Mouse (Mus musculus): ENCODE measurements around the gene Znhit2.
"Not testable (repeated sequence)": the region's sequence is repeated elsewhere in the genome, so short reads cannot be mapped to it uniquely, and the experiment has no call there.

Znhit2 gene

GRCm38 (mm10) chr19:6061021-6061533 is at the start of gene Znhit2:
Znhit2 (plus strand) TSS chr19:6061192.
- peak; percentile 94 for DNase-seq (ENCODE audit: low spot score)

DNA sequence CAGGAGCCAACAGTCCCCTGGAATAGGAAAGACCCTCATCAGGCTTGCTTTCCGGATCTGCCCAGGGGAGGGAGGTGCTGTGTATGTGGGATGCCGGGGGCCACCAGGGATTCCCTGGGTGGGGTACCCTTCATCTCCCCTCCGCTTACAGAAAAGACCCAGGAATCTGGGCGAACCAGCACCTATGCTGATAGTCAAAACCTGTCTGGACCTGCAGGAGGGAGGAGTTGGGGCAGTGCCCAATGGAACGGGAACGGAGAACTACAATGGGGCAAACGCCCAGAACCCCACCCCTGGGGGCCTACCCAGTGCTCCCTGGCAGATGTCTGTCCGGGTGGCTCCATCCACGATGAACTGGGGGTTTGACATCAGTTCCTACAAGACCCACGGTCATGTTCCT is 47.3 kb upstream of the Znhit2 start:
- no peak for DNase-seq (ENCODE audit: low spot score)

DNA sequence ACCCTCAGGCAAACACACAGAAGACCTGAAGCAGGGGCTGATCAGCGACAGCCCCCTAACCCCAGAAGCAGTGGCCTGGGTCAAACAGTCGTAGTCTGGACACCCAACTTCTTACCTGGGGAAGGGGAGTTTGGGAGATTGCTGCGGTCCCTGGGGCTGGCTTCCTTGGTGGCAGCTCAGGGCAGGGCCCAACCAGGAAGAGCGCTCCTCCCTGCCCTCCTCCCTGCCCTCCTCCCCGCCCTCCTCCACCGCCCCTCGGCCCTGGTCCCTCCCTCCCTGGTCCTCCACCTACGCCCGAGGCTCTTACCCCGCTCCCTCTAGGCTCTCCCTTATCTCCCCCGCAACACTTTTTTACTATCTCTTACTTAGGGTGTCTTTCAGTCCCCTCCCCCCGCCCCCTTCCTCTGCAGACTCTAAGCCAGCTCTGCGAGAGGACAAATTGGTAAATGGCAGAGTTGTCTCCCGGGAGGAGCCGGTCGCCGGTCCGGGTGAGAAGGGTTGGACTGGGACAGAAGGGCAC is 45.9 kb upstream of the Znhit2 start:
- DNase-seq (ENCODE audit: low spot score), result peak; percentile 66

- DNase-seq (ENCODE audit: low spot score), result peak; percentile 82
These were observed 45.3 kb upstream of the Znhit2 start, which contains the start of gene Capn1 for GRCm38 (mm10) chr19:6015511-6016315. Capn1 (minus strand) TSS chr19:6015897.

- no peak for DNase-seq (ENCODE audit: low spot score)
These were observed 44.5 kb upstream of the Znhit2 start for GRCm38 (mm10) chr19:6016532-6016931.

DNA sequence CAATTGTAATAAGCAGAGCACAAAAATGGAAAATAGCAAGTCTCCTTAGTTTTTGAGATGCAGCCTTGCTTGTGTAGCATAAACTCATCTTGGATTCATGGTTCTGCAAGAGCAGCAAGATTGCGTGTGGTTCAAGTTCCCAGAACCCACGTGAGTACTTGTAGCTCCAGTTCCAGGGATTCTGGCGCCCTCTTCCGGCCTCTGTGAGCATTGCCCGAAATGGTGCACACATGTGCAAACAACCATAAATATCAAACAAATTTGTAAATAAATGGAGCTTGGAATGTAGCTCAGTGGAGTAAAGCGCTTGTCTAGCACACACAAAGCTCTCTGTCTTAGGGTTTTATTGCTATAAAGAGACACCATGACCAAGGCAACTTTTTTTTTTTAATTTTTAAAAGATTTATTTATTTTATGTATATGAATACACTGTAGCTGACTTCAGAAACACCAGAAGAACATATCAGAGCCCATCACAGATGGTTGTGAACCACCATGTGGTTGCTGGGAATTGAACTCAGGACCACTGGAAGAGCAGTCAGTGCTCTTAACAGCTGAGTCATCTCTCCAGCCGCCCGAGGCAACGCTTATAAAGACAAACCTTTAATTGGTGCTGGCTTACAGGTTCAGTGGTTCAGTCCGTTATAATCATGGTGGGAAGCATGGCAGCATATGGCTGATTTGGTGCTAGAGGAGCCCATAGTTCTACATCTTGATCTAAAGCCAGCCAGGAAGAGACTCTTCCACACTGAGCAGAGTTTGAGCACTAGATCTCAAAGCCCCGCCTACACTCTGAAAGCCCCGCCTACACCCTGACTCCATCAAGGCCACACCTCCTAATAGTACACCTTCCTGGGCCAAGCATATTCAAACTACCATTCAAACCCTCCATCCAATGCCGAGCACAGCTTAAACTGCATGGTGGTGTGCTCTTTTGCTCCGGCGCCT is 42.6 kb upstream of the Znhit2 start:
- DNase-seq (ENCODE audit: low spot score), result peak; percentile 93

DNA sequence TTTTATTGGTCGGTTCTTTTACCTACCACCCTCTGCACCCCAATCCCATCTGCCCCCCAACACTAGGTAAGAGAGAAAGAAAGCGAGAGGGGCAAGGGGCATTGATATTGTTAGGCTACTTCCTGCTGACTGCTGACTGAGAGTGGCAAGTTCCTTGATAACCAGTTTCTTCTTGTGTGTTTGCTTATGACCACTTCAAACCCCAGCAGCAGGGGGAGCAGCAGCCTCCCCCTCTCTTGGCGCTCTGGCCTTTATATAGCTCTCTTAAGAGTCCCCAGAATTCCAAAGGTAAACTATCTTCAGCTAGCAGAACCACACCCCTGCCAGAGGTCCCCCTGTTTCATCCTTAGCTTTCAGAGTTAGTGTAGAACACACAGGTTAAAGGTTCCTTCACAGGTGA is 40.7 kb upstream of the Znhit2 start:
- no peak for DNase-seq (ENCODE audit: low spot score)

DNA sequence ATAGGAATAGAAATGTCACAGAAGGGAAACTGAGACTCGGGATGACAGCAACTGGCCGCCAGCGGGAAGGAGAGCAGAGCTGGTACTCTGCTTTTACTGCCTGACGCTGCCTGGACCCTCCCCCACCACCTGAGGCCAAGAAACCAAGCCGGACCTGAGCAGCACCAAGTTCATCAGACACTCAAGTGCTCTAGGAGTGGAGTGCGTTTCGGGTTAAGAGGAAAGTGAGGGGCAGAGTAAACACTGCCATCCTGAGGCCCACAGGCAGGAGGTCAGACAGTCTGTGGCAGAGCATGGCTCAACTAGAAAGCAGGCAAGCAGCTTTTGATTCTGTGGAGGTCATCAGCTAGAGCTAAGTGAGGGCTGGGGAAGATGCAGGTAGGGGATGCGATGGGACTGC is 37.9 kb upstream of the Znhit2 start:
- no peak for DNase-seq (ENCODE audit: low spot score)

- DNase-seq (ENCODE audit: low spot score), result peak; percentile 55
These were observed 37.1 kb upstream of the Znhit2 start for GRCm38 (mm10) chr19:6023930-6024329.

- no peak for DNase-seq (ENCODE audit: low spot score)
These were observed 32.0 kb upstream of the Znhit2 start for GRCm38 (mm10) chr19:6028991-6029390.

- no peak for DNase-seq (ENCODE audit: low spot score)
These were observed 31.6 kb upstream of the Znhit2 start for GRCm38 (mm10) chr19:6029426-6029825.

GRCm38 (mm10) chr19:6030520-6031280 is 30.3 kb upstream of the Znhit2 start:
- DNase-seq (ENCODE audit: low spot score), result no peak

GRCm38 (mm10) chr19:6035966-6036585 is 24.9 kb upstream of the Znhit2 start:
- no peak for DNase-seq (ENCODE audit: low spot score)

- DNase-seq (ENCODE audit: low spot score), result no peak
These were observed 23.3 kb upstream of the Znhit2 start for GRCm38 (mm10) chr19:6037695-6038094.

GRCm38 (mm10) chr19:6038326-6038725 is 22.7 kb upstream of the Znhit2 start:
- DNase-seq (ENCODE audit: low spot score), result no peak

DNA sequence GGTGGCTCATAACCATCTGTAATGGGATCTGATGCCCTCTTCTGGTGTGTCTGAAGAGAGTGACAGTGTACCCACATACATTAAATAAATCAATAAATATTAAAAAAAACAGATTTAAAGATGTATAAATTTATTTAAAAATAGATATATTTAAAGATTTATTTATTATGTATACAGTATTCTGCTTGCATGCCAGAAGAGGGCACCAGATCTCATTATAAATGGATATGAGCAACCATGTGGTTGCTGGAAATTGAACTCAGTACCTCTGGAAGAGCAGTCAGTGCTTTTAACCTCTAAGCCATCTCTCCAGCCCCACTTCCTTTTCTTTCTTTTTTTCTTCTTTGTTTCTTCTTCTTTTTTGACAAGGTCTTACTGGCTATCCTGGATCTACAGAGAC is 21.0 kb upstream of the Znhit2 start:
- no peak for DNase-seq (ENCODE audit: low spot score)

GRCm38 (mm10) chr19:6042293-6042692 is 18.7 kb upstream of the Znhit2 start:
- no peak for DNase-seq (ENCODE audit: low spot score)

GRCm38 (mm10) chr19:6044102-6044501 is 16.9 kb upstream of the Znhit2 start:
- DNase-seq (ENCODE audit: low spot score), result not testable (repeated sequence)

DNA sequence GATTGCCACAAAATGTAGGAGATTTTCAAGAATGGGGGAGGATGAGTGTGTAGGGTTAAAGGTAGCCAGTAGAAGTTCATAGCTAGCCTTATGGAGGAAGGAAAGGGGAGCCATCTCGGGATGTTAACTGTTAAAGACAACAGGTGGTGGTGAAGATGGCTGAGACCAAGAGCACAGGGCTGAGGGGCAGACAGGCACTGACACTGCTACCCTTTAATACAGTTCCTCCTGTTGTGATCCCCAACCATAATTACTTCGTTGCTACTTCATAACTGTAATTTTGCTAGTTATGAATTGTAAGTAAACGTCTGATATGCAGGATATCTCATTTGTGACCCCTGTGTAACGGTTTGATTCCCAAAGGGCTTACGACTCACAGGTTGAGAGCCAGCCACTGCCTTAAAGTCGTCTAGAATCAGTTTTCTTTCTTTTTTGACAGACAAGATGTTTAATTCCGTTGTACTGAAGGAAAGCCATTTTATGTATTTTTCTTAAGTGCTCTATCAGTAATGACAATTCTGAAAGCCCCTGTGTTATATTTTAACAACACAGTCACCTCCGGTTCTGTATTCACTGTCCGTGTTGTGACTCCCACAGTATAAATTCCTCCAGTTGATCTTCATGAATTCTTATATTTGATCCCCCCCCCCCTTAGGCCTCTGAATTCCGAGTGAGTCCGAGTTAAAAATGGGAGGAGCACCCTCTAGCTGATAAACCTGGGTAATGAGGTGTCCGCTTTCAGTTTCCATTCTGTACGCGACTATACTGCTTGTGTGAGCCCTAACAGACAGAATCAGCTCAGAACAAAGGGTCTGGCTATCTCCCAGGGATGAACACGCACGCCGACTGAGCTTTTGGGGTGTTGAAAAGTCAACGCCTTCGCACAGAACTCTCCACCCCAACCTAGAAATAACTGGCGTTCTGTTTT is 15.4 kb upstream of the Znhit2 start:
- DNase-seq (ENCODE audit: low spot score), result no peak
